Mouse (Mus musculus) neural tube, embryonic 14.5 days (tissue): ENCODE results near the gene Kcnab3. TPM values are rescaled to one million over a fixed set of nuclear protein-coding genes. Genes with fewer than 3 reads are reported as not detected.
"Not testable (repeated sequence)": the region's sequence is repeated elsewhere in the genome, so short reads cannot be mapped to it uniquely, and the experiment has no call there.

Source experiments
- ATAC-seq: fragments of 200-750 bp; cut with Nextera tagmentation; 2 replicates; pipeline ENCODE4 v1.8.0; 2017; ENCODE audit warnings: low read depth, mild to moderate bottlenecking, moderate TSS enrichment, moderate library complexity
- H3K27ac ChIP-seq: fragments of 300-500 bp; sonication (generic); 2 replicates; pipeline ENCODE4 v1.5.1; 2014; ENCODE audit warnings: low read depth, mild to moderate bottlenecking, control low read depth, low read length, moderate library complexity, mixed read lengths
- H3K27me3 ChIP-seq: fragments of 300-500 bp; sonication (generic); 2 replicates; pipeline ENCODE4 v1.6.1; 2014; ENCODE audit warnings: low read length; ENCODE audit not compliant: control insufficient read depth, insufficient read depth
- H3K36me3 ChIP-seq: fragments of 300-500 bp; sonication (generic); 2 replicates; pipeline ENCODE4 v1.6.1; 2014; ENCODE audit warnings: low read length, mixed read lengths; ENCODE audit not compliant: control insufficient read depth, insufficient read depth
- H3K4me1 ChIP-seq: fragments of 300-500 bp; sonication (generic); 2 replicates; pipeline ENCODE4 v1.6.1; 2014; ENCODE audit warnings: low read length; ENCODE audit not compliant: control insufficient read depth, insufficient read depth
- H3K4me2 ChIP-seq: fragments of 300-500 bp; sonication (generic); 2 replicates; pipeline ENCODE4 v1.6.1; 2014; ENCODE audit warnings: mild to moderate bottlenecking, low read depth, low read length, control low read depth
- H3K4me3 ChIP-seq: fragments of 300-500 bp; sonication (generic); 2 replicates; pipeline ENCODE4 v1.5.1; 2014; ENCODE audit warnings: low read depth, low read length, control low read depth, mixed read lengths
- H3K9ac ChIP-seq: fragments of 300-500 bp; sonication (generic); replicated peaks from 2 replicates; pipeline ENCODE4 v1.6.1; 2014; ENCODE audit warnings: low read depth, mild to moderate bottlenecking, control low read depth, low read length, mixed read lengths
- H3K9me3 ChIP-seq: fragments of 300-500 bp; sonication (generic); 2 replicates; pipeline ENCODE4 v1.6.1; 2016; ENCODE audit warnings: low read length; ENCODE audit not compliant: control insufficient read depth
- WGBS: fragments of 180-500 bp; shearing (Covaris S2); extraction: QIAGEN DNeasy Blood & Tissue Kit; methylation state at CpG from one replicate; pipeline ENCODE4 v1.1.7; 2014; 5-methylcytosine and 5-hydroxymethylcytosine counted together
- polyA plus RNA-seq: library from polyadenylated mRNA; unstranded; fragments of >200 nt; fragmentation: Nextera tagmentation; extraction: Ambion mirVana; gene quantifications from 2 replicates; pipeline ENCODE4 v1.2.1, GENCODE M21; 2014

The Kcnab3 gene
- polyA plus RNA-seq, 1 experiment from 2014 or later = 5.7 TPM

DNA sequence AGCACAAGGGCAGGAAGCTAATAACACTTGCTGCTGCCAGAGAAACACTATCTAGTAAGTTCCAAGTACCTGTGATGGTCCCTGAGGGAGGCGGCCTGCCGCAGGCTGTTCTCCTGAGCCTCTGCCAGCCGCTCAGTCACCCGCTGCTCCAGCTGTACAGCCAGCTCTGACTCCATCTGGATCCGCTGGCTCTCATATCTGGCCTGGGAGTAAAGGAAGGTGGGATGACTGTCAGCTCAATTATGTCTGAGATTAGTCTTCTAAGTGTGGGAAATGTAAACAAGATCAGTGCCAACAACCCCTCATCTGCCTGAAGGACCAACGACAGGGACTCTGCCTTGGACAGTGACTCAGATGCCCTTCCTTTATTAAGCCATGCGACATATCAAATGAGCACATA lies 14.8 kb upstream of the Kcnab3 start:
- Histone ChIP-seq H3K4me3 (no peak overlapping the region), H3K4me1 (no peaks in the 10 kb centered on the region), H3K36me3 (peaks cover 35% of the 10 kb centered on the region), H3K27ac (peak overlapping the region; percentile 7; the same call in 1 of the 2 replicates), H3K9ac (no peak overlapping the region), H3K4me2 (no peak overlapping the region), H3K27me3 (no peaks in the 10 kb centered on the region), H3K9me3 (no peaks in the 10 kb centered on the region)
- no peak for ATAC-seq
- WGBS = 80% methylated on average over 7 of the region's 7 CpGs

DNA sequence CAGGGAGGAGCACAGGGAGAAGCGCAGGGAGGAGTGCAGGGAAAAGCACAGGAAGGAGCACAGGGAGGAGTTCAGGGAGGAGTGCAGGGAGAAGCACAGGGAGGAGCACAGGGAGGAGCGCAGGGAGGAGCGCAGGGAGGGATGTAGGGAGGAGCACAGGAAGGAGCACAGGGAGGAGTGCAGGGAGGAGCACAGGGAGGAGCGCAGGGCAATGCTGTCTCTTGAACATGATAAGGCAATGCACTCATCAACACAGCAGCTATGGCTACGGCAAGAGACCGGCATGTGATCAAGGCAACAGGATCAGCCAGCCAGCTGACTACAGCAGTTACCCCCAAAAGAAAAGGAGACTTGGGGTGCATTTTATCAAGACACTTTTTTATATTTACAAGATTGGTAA lies 9.7 kb upstream of the Kcnab3 start:
- no peaks in the 10 kb centered on the region for H3K9me3 ChIP-seq
- no peak overlapping the region for H3K4me3 ChIP-seq
- no peak overlapping the region for H3K9ac ChIP-seq
- H3K27ac ChIP-seq = no peak overlapping the region
- ATAC-seq = no peak
- H3K4me2 ChIP-seq = no peak overlapping the region
- H3K27me3 ChIP-seq = no peaks in the 10 kb centered on the region
- H3K4me1 ChIP-seq = no peaks in the 10 kb centered on the region
- H3K36me3 ChIP-seq = no peaks in the 10 kb centered on the region; the same call in 1 of the 2 replicates
- WGBS = 95% methylated on average over 6 of the region's 6 CpGs

DNA sequence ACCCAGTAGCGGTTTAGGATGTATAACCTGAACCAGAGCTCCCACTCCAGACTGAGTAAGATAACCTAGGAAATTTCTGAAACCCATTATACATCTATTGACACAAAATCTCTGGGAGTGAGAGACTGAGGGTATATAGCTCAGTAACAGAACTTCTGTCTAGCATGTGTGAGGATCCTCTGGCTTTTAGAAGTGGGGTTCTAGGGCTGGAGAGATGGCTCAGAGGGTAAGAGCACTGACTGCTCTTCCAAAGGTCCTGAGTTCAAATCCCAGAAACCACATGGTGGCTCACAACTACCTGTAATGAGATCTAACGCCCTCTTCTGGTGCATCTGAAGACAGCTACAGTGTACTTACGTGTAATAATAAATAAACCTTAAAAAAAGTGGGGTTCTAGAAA lies 8.1 kb upstream of the Kcnab3 start:
- H3K9ac ChIP-seq, H3K4me2 ChIP-seq, H3K4me3 ChIP-seq, H3K27ac ChIP-seq, H3K27me3 ChIP-seq, H3K9me3 ChIP-seq, ATAC-seq, H3K36me3 ChIP-seq: not testable (repeated sequence)
- 91% methylated on average over 3 of the region's 3 CpGs for WGBS
- peaks cover 16% of the 10 kb centered on the region for H3K4me1 ChIP-seq

DNA sequence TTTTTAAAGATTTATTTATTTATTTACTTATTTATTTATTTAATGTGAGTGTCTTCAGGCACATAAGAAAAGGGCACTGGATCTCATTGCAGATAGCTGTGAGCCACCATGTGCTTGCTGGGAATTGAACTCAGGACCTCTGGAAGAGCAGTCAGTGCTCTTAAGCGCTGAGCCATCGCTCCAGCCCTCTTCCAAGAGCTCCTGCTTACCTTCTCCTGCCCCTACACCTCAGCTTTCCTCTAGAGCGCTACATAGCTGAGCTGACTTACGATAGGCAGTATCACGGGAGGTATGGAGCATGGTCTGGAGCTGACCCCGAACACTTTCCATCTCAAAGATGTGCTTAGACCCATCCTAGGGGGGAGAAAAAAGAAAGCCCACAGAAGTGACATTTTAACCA lies 4.5 kb upstream of the Kcnab3 start:
- Histone ChIP-seq H3K27ac (no peak overlapping the region), H3K9ac (no peak overlapping the region), H3K4me2 (peak overlapping the region; percentile 66; the same call in 1 of the 2 replicates), H3K36me3 (no peaks in the 10 kb centered on the region; the same call in 1 of the 2 replicates), H3K4me1 (peaks cover 30% of the 10 kb centered on the region), H3K9me3 (no peaks in the 10 kb centered on the region), H3K27me3 (no peaks in the 10 kb centered on the region), H3K4me3 (no peak overlapping the region)
- 86% methylated on average over 6 of the region's 6 CpGs for WGBS
- no peak for ATAC-seq

DNA sequence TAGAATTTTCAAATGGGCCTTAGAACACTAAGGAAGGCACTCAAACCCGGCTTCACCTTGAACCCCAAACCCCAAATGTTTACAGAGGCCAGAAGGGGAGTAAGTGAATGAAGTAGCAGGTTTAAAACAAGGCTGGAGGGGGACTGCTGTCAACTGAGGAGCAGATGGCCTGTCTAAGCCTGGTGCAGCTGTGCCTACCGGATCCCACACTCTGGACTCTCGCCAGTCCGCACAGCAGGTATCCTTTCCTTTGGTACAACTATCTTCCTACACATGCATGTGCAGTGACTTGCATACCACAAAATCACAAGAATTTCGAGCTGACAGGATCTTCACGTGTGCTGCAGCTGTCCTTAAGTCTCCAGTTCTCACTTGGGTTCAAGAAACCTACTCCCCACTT lies 4.0 kb upstream of the Kcnab3 start:
- H3K27ac ChIP-seq = no peak overlapping the region
- no peaks in the 10 kb centered on the region for H3K9me3 ChIP-seq
- H3K36me3 ChIP-seq = no peaks in the 10 kb centered on the region; the same call in 1 of the 2 replicates
- H3K4me1 ChIP-seq = peaks cover 34% of the 10 kb centered on the region
- H3K27me3 ChIP-seq = no peaks in the 10 kb centered on the region
- no peak overlapping the region for H3K4me3 ChIP-seq
- ATAC-seq = no peak
- H3K4me2 ChIP-seq = peak overlapping the region; percentile 66; the same call in 1 of the 2 replicates
- peak overlapping the region; percentile 80; the same call in 1 of the 2 replicates for H3K9ac ChIP-seq
- 63% methylated on average over 6 of the region's 6 CpGs for WGBS

DNA sequence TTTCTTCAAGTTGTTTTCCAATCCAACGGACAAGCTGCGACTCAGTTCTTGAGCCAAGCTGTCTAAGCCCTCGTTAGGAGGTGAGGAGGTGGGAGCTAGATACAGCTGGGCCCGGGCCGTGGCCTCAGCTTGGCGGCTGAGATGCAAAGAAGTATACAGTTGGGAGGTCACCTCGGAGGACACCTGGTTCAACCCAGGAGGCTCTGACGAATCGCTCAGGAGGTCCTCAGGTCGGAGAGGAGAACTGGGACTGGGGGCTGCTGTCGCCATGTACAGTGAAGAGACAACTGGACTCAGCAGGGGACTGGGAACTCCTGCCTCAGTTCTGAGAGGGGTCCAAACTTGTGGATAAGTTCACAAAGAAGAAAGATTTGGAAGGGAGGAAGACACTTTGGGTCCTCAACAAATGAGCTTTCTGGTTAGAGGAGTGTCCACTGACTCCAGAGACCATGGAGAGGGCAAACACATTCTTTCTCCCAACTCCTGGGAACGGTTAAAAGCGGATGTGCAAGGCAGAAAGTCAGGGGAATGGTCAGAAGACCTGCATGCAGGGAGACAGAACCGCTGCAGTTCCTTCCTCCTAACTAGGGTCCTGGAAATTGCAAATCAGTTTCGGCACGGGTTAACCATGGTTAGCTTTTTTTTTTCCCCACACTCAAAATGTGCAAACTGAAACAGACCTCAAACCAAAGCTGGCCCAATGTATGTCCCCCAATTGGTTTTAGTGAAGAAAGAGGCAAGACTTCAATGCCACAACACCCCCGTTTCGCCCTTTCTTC lies 3.2 kb upstream of the Kcnab3 start:
- 25% methylated on average over 18 of the region's 18 CpGs for WGBS
- Histone ChIP-seq H3K27me3 (no peaks in the 10 kb centered on the region), H3K4me3 (peak overlapping the region; percentile 57), H3K9ac (peak overlapping the region; percentile 80), H3K9me3 (no peaks in the 10 kb centered on the region), H3K4me1 (peaks cover 35% of the 10 kb centered on the region), H3K27ac (peak overlapping the region; percentile 88), H3K4me2 (peak overlapping the region; percentile 66), H3K36me3 (no peaks in the 10 kb centered on the region)
- ATAC-seq = no peak

DNA sequence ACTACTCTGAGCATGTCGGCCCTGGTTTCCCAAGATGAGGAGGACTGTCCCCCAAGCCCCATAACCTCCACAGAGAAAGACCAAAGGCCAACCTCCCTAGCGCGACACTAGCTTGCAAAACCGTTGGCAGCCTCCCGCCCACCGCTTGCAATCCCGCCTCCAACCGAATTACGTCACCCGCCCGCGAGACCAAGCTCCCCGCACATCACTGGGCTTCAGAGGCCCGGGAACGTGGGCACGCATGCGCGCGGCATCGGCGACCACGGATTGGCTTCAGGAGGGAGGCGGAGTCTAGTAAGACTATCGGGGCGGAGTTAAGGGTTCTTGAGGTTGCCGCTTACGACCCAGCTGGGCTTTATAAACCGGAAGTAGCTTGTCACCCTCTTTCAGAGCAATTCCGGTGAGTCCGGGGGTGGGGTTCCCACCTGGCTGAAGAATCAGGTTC lies 2.4 kb upstream of the Kcnab3 start, which contains the start of the genes Cntrob and Trappc1:
Gene Cntrob (minus strand): TSS at position 109 of the 445 bp plus-strand sequence.
Gene Trappc1 (plus strand): TSS at position 314 of the 445 bp plus-strand sequence.
- under 1% methylated on average over 30 of the region's 30 CpGs for WGBS
- Histone ChIP-seq H3K4me3 (peak within 1 kb of the TSS; percentile 57), H3K4me1 (peaks cover 35% of the 10 kb centered on the region), H3K4me2 (peak within 1 kb of the TSS; percentile 99), H3K27me3 (no peaks in the 10 kb centered on the region), H3K27ac (peak within 1 kb of the TSS; percentile 88), H3K9me3 (no peaks in the 10 kb centered on the region), H3K36me3 (no peaks in the 10 kb centered on the region), H3K9ac (peak within 1 kb of the TSS; percentile 80)
- peak; percentile 94 for ATAC-seq

DNA sequence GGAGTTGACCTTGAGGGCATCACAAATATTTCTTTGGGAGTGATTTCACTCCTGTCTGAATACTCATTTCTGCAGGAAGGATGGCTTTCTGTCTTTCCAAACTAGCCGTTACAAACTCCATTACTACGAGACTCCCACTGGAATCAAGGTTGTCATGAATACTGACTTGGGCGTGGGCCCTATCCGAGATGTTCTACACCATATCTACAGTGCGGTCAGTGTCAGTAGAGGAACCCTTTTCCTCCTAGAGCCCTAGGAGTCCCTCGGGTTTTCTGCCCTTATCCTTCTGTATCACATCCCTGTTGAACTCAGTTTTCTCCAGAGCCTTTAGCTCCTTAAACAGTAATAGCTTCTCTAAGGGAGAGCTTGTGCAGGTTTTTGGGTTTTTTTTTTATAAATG lies 1.3 kb upstream of the Kcnab3 start:
- no peak for ATAC-seq
- peak overlapping the region; percentile 57 for H3K4me3 ChIP-seq
- 85% methylated on average over 6 of the region's 6 CpGs for WGBS

More for the DNA sequence above, 1.3 kb upstream of the Kcnab3 start:
- Histone ChIP-seq H3K27me3 (no peaks in the 10 kb centered on the region), H3K27ac (no peak overlapping the region), H3K36me3 (no peaks in the 10 kb centered on the region), H3K4me1 (peaks cover 35% of the 10 kb centered on the region), H3K4me2 (peak overlapping the region; percentile 99), H3K9ac (no peak overlapping the region), H3K9me3 (no peaks in the 10 kb centered on the region)
